Comparison of ENCODE assay signal across 9 mouse cellular contexts in the genomic region with DNA sequence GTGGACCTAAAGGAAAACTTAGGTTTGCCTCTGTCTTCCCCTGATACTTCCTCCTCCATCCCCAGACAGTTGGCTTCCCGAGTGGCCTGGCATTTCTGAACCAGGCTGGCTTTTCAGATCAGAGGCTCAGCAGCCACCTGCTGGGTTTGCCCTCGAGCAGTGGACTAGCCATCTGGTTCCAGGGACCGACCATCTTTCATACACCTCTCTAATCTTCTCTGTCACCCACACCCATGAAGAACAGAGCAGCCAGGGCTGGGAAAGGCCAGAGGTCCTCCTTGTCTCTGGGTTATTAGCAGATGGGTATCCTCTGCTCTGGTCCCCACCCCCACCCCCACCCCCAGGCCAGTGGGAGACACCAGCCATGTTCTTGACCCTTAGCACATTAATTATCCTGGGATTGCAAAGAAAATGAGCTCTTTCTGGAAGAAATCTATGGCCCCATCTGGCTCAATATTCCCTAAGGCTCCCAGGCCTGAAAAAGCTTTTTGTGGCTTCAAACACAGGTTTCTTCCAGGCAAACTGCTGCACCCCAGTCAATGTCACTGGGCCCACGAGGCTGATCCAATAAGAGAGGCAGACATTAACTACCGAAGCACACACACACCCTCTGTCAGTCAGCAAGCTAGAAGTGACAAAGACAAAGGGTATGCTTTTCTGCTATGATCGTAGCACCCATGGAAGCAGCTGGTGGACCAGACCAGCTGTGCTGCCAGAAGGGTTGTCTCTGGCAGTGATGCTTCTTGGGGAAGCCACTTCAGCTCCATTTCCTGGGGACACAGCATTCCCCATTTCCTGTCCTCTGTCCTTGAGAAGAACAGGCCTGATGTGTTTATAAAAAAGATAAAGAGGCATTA. TPM values are rescaled to one million over a fixed set of nuclear protein-coding genes. Genes with fewer than 3 reads are reported as not detected.
DNase-seq lines count a peak whose midpoint lies in the region; ATAC-seq and TF ChIP-seq lines count a peak whose summit lies in the region.
"Had no signal": no experiment of that assay in that cellular context is flagged by ENCODE, and none has a peak within 500 bp of the region (broad histone marks: within the 10 kb centered on the region; RNA-seq: fewer than 3 reads in every experiment).

No protein-coding gene starts in this region.

- H3K9ac ChIP-seq in liver, adult 2 months (ENCODE audit: low read depth, low read length), result no peak overlapping the region
- no peak overlapping the region for H3K9ac ChIP-seq in liver, postnatal 0 days (replicated peaks)
- no peak overlapping the region for H3K9ac ChIP-seq in hindbrain, embryonic 16.5 days (ENCODE audit: low read depth, low read length)
- peak overlapping the region; percentile 33; the same call in 1 of the 2 replicates for H3K9ac ChIP-seq in neural tube, embryonic 12.5 days
- no peak overlapping the region for H3K9ac ChIP-seq in heart, embryonic 11.5 days (ENCODE audit: low read depth, low read length)

- ATAC-seq in liver, postnatal 0 days, result no peak
- peak; percentile 42; the same call in 1 of the 2 replicates for ATAC-seq in hindbrain, embryonic 16.5 days
- peak; percentile 82 for ATAC-seq in neural tube, embryonic 12.5 days (ENCODE audit: low FRiP score, low read depth)
- ATAC-seq in erythroid progenitor cell, adult 5-6 weeks (replicated peaks; ENCODE audit: low FRiP score, poor library complexity, severe bottlenecking), result no peak
- no peak for ATAC-seq in heart, embryonic 11.5 days (replicated peaks; ENCODE audit: insufficient number of reproducible peaks, low FRiP score, low TSS enrichment)

- H3K9me3 ChIP-seq in liver, postnatal 0 days (ENCODE audit: low read length), result no peaks in the 10 kb centered on the region
- H3K9me3 ChIP-seq in hindbrain, embryonic 16.5 days (ENCODE audit: control insufficient read depth, low read length), result no peaks in the 10 kb centered on the region
- no peaks in the 10 kb centered on the region for H3K9me3 ChIP-seq in neural tube, embryonic 12.5 days
- no peaks in the 10 kb centered on the region for H3K9me3 ChIP-seq in heart, embryonic 11.5 days (replicated peaks; ENCODE audit: control insufficient read depth, low read length)

- no peaks in the 10 kb centered on the region for H3K79me2 ChIP-seq in liver, adult 2 months (ENCODE audit: control insufficient read depth, insufficient read depth, low read length)

- H3K27ac ChIP-seq in liver, adult 2 months (replicated peaks; ENCODE audit: insufficient read depth, low read depth, low read length), result peak overlapping the region; percentile 55
- H3K27ac ChIP-seq in liver, postnatal 0 days (ENCODE audit: low read depth), result no peak overlapping the region
- peak overlapping the region; percentile 47 for H3K27ac ChIP-seq in hindbrain, embryonic 16.5 days (ENCODE audit: low read depth, low read length)
- H3K27ac ChIP-seq in neural tube, embryonic 12.5 days, result peak overlapping the region; percentile 72
- H3K27ac ChIP-seq in thymus, adult 2 months (ENCODE audit: control insufficient read depth, insufficient read depth, low read length), result no peak overlapping the region
- no peak overlapping the region for H3K27ac ChIP-seq in heart, embryonic 11.5 days (ENCODE audit: low read depth, low read length)

- peak; percentile 27 for DNase-seq in liver, adult 2 months (ENCODE audit: extremely low read depth, low read depth, low spot score)
- no peak for DNase-seq in liver, postnatal 0 days
- DNase-seq in embryo, embryonic 11 days, result peak; percentile 59
- no peak for DNase-seq in thymus, adult 2 months
- DNase-seq: layer of hippocampus, adult 9-11 months had no signal

- no peak for TF ChIP-seq POLR2A in liver, adult 2 months (IDR thresholded peaks at IDR 0.05; ENCODE audit: extremely low read depth, insufficient read depth, low read length)
- no peak for TF ChIP-seq POLR2A in thymus, adult 2 months (IDR thresholded peaks at IDR 0.05; ENCODE audit: control insufficient read depth, extremely low read depth, insufficient read depth, low read length, poor library complexity)

- peaks cover 2% of the 10 kb centered on the region; the same call in 1 of the 2 replicates for H3K4me1 ChIP-seq in liver, adult 2 months (ENCODE audit: control insufficient read depth, insufficient read depth, low read length)
- peaks cover 6% of the 10 kb centered on the region; the same call in 1 of the 2 replicates for H3K4me1 ChIP-seq in liver, postnatal 0 days (ENCODE audit: insufficient read depth)
- H3K4me1 ChIP-seq in hindbrain, embryonic 16.5 days (ENCODE audit: control insufficient read depth, insufficient read depth, low read depth, low read length), result 0 out of 2 replicates have a peak, but pooled peaks cover 3% of the 10 kb centered on the region
- H3K4me1 ChIP-seq in neural tube, embryonic 12.5 days, result peaks cover 23% of the 10 kb centered on the region
- H3K4me1 ChIP-seq in thymus, adult 2 months (replicated peaks; ENCODE audit: control insufficient read depth, insufficient read depth, low read length), result no peaks in the 10 kb centered on the region; the same call in 1 of the 2 replicates
- H3K4me1 ChIP-seq in heart, embryonic 11.5 days (ENCODE audit: control insufficient read depth, insufficient read depth, low read length), result peaks cover 18% of the 10 kb centered on the region

- no peak overlapping the region for H3K4me3 ChIP-seq in liver, adult 2 months (ENCODE audit: insufficient read depth, low read depth, low read length)
- no peak overlapping the region for H3K4me3 ChIP-seq in liver, postnatal 0 days (ENCODE audit: low read depth, low read length)
- H3K4me3 ChIP-seq in hindbrain, embryonic 16.5 days (ENCODE audit: low read length), result no peak overlapping the region
- no peak overlapping the region for H3K4me3 ChIP-seq in neural tube, embryonic 12.5 days
- H3K4me3 ChIP-seq in thymus, adult 2 months (ENCODE audit: control insufficient read depth, insufficient read depth, low read length), result no peak overlapping the region
- no peak overlapping the region for H3K4me3 ChIP-seq in heart, embryonic 11.5 days (ENCODE audit: low read depth, low read length)

- no peaks in the 10 kb centered on the region for H3K27me3 ChIP-seq in liver, adult 2 months (ENCODE audit: control insufficient read depth, insufficient read depth, low read length)
- H3K27me3 ChIP-seq in liver, postnatal 0 days (ENCODE audit: insufficient read depth, low read length), result no peaks in the 10 kb centered on the region
- H3K27me3 ChIP-seq in hindbrain, embryonic 16.5 days (replicated peaks; ENCODE audit: control insufficient read depth, insufficient read depth, low read length), result no peaks in the 10 kb centered on the region
- H3K27me3 ChIP-seq in neural tube, embryonic 12.5 days (replicated peaks), result no peaks in the 10 kb centered on the region
- no peaks in the 10 kb centered on the region for H3K27me3 ChIP-seq in thymus, adult 2 months (ENCODE audit: control insufficient read depth, insufficient read depth, low read length)
- no peaks in the 10 kb centered on the region for H3K27me3 ChIP-seq in heart, embryonic 11.5 days (ENCODE audit: control insufficient read depth, insufficient read depth, low read length)

- 67% methylated on average over 6 of the region's 6 CpGs for WGBS in liver, adult 2 months
- WGBS in liver, postnatal 0 days (ENCODE audit: insufficient replicate concordance), result 55% methylated on average over 6 of the region's 6 CpGs
- 16% methylated on average over 6 of the region's 6 CpGs for WGBS in hindbrain, embryonic 16.5 days
- 15% methylated on average over 6 of the region's 6 CpGs for WGBS in neural tube, embryonic 12.5 days
- WGBS in thymus, adult 2 months, result 73% methylated on average over 6 of the region's 6 CpGs
- WGBS in heart, embryonic 11.5 days (ENCODE audit: insufficient replicate concordance), result 35% methylated on average over 6 of the region's 6 CpGs

- TF ChIP-seq CTCF in liver, adult 2 months (IDR thresholded peaks at IDR 0.05; ENCODE audit: low read depth, low read length), result no peak
- no peak for TF ChIP-seq CTCF in liver, postnatal 0 days (IDR thresholded peaks at IDR 0.05; ENCODE audit: low read depth)
- TF ChIP-seq CTCF in thymus, adult 2 months (IDR thresholded peaks at IDR 0.05; ENCODE audit: borderline replicate concordance, control insufficient read depth, extremely low read depth, insufficient read depth, low read length, poor library complexity), result no peak

- H3K4me2 ChIP-seq in liver, postnatal 0 days (ENCODE audit: low read depth, low read length), result no peak overlapping the region
- no peak overlapping the region for H3K4me2 ChIP-seq in hindbrain, embryonic 16.5 days (ENCODE audit: low read length)
- H3K4me2 ChIP-seq in neural tube, embryonic 12.5 days (replicated peaks), result no peak overlapping the region
- no peak overlapping the region for H3K4me2 ChIP-seq in heart, embryonic 11.5 days

- no peak for TF ChIP-seq EP300 in liver, postnatal 0 days (IDR thresholded peaks at IDR 0.05; ENCODE audit: low read depth)

- no peaks in the 10 kb centered on the region for H3K36me3 ChIP-seq in liver, adult 2 months (ENCODE audit: control insufficient read depth, insufficient read depth, low read length)
- no peaks in the 10 kb centered on the region for H3K36me3 ChIP-seq in liver, postnatal 0 days (replicated peaks; ENCODE audit: insufficient read depth, low read length)
- no peaks in the 10 kb centered on the region for H3K36me3 ChIP-seq in hindbrain, embryonic 16.5 days (ENCODE audit: control insufficient read depth, insufficient read depth, low read length)
- no peaks in the 10 kb centered on the region for H3K36me3 ChIP-seq in neural tube, embryonic 12.5 days
- H3K36me3 ChIP-seq in thymus, adult 2 months (ENCODE audit: control insufficient read depth, insufficient read depth, low read length), result no peaks in the 10 kb centered on the region
- no peaks in the 10 kb centered on the region for H3K36me3 ChIP-seq in heart, embryonic 11.5 days (ENCODE audit: control insufficient read depth, insufficient read depth, low read length)

RNA-seq across cellular contexts. Expression of a gene that starts 13.0 kb away (rescaled TPM):
- total RNA-seq in liver, adult 2 months (2014; rRNA removed), result 11.8 and 14.0 TPM in 2 replicates
- polyA plus RNA-seq in liver, adult 2 months (2012; rRNA removed), result 12.0 and 13.6 TPM in 2 replicates
- 23.6 and 27.6 TPM in 2 replicates for polyA plus RNA-seq in liver, postnatal 0 days (2015; fragmentation: Nextera tagmentation; extraction: Ambion mirVana)
- 176 and 191 TPM in 2 replicates for polyA plus RNA-seq in hindbrain, embryonic 16.5 days (2015; fragmentation: Nextera tagmentation; extraction: Ambion mirVana)
- 259 and 292 TPM in 2 replicates for polyA plus RNA-seq in neural tube, embryonic 12.5 days (2016; fragmentation: Nextera tagmentation; extraction: Ambion mirVana)
- 67.8 and 78.3 TPM in 2 replicates for polyA plus RNA-seq in thymus, adult 2 months (2012; rRNA removed)
- total RNA-seq in erythroid progenitor cell, adult 5-6 weeks (2015; ENCODE audit: low replicate concordance), result 32.7 and 52.3 TPM in 2 replicates
- total RNA-seq in erythroid progenitor cell, adult 5-6 weeks (2017; ENCODE audit: low replicate concordance), result 43.4 and 52.9 TPM in 2 replicates
- 113 and 140 TPM in 2 replicates for polyA plus RNA-seq in heart, embryonic 11.5 days (2014; fragmentation: Nextera tagmentation; extraction: Ambion mirVana)

Comparison
In these comparisons a context has a peak if more than half of its experiments do, and no peak if none do; other contexts are left out.
1. DNase-seq: peak in liver, adult 2 months (single experiment) and embryo, embryonic 11 days (single experiment); none in liver, postnatal 0 days (single experiment) and thymus, adult 2 months (single experiment).
2. H3K27ac ChIP-seq: peak in liver, adult 2 months (single experiment), hindbrain, embryonic 16.5 days (single experiment) and neural tube, embryonic 12.5 days (single experiment); none in liver, postnatal 0 days (single experiment), thymus, adult 2 months (single experiment) and heart, embryonic 11.5 days (single experiment).
3. ATAC-seq: peak in hindbrain, embryonic 16.5 days (single experiment) and neural tube, embryonic 12.5 days (single experiment); none in liver, postnatal 0 days (single experiment), erythroid progenitor cell, adult 5-6 weeks (single experiment) and heart, embryonic 11.5 days (single experiment).